Mouse (Mus musculus) ES-E14 (cell line): ENCODE measurements around the gene Stx1b.

Experiments used
- CHD2 ChIP-seq: IDR thresholded peaks from 2 replicates; pipeline ENCODE4 v1.6.1; 2014; ENCODE audit warnings: mild to moderate bottlenecking, low read depth, low read length, inconsistent platforms
- HCFC1 ChIP-seq: IDR thresholded peaks from 2 replicates; pipeline ENCODE4 v1.6.1; 2012; ENCODE audit warnings: low read length, inconsistent platforms, borderline replicate concordance; ENCODE audit not compliant: insufficient read depth
- MAFK ChIP-seq: IDR thresholded peaks from 2 replicates; pipeline ENCODE4 v1.6.1; 2014; ENCODE audit warnings: mild to moderate bottlenecking, low read depth, low read length, inconsistent platforms; ENCODE audit not compliant: insufficient read depth
- ZC3H11A ChIP-seq: IDR thresholded peaks from 2 replicates; pipeline ENCODE4 v1.6.1; 2012; ENCODE audit warnings: low read depth, mild to moderate bottlenecking, inconsistent platforms, low read length, borderline replicate concordance
- ZNF384 ChIP-seq: IDR thresholded peaks from 2 replicates; pipeline ENCODE4 v1.6.1; 2012; ENCODE audit warnings: low read depth, low read length, inconsistent platforms

DNA sequence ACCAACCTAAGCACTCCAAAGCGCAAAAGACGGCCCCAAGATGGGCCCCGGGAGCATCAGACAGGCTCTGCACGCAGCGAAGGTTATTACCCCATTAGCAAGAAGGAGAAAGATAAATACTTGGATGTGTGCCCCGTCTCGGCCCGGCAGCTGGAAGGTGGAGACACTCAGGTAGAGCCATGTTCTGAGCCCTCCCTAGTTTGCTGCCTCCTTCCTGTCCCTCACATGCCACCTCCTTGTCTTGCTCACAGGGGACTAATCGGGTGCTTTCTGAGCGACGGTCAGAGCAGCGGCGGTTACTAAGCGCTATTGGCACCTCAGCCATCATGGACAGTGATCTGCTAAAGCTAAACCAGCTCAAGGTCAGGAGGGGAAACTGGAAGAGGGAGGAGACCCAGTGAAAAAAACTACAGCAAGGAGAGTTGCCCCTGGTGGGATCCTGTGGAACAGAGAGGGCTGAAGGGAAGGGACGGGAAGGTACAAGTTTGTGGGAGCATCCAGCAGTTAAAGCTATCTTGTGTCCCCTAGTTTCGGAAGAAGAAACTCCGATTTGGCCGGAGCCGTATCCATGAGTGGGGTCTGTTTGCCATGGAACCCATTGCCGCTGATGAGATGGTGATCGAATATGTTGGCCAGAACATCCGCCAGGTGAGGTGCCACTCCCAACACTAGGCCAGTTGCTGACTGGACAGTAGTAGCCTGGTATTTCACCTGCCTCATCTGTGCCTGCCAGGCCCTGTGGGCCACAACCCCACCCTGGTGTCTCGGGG is 27.1 kb downstream of the Stx1b start:
- TF ChIP-seq ZC3H11A (no peak), MAFK (no peak), ZNF384 (no peak), HCFC1 (no peak), CHD2 (no peak)
